Comparison of ENCODE assay signal across 15 mouse cellular contexts in genomic region chr7:145239736-145240505, GRCm38 (mm10). TPM values are rescaled to one million over a fixed set of nuclear protein-coding genes. Genes with fewer than 3 reads are reported as not detected.
DNase-seq lines count a peak whose midpoint lies in the region; ATAC-seq lines count a peak whose summit lies in the region.
"Had no signal": no experiment of that assay in that cellular context is flagged by ENCODE, and none has a peak within 500 bp of the region (broad histone marks: within the 10 kb centered on the region; RNA-seq: fewer than 3 reads in every experiment).

No protein-coding gene starts in this region.

- H3K36me3 ChIP-seq in kidney, embryonic 15.5 days: no peaks in the 10 kb centered on the region
- no peaks in the 10 kb centered on the region for H3K36me3 ChIP-seq in lung, embryonic 16.5 days (ENCODE audit: control insufficient read depth, insufficient read depth, low read length)
- no peaks in the 10 kb centered on the region for H3K36me3 ChIP-seq in midbrain, embryonic 14.5 days (ENCODE audit: control insufficient read depth, insufficient read depth, low read length)

- no peaks in the 10 kb centered on the region for H3K9me3 ChIP-seq in kidney, embryonic 15.5 days (replicated peaks)
- no peaks in the 10 kb centered on the region for H3K9me3 ChIP-seq in lung, embryonic 16.5 days (ENCODE audit: control insufficient read depth, low read length)
- H3K9me3 ChIP-seq in midbrain, embryonic 14.5 days (ENCODE audit: control insufficient read depth, low read length): no peaks in the 10 kb centered on the region

- 38% methylated on average over 8 of the region's 8 CpGs for WGBS in kidney, embryonic 15.5 days
- 47% methylated on average over 8 of the region's 8 CpGs for WGBS in lung, embryonic 16.5 days
- WGBS in midbrain, embryonic 14.5 days: 86% methylated on average over 8 of the region's 8 CpGs

- no peak overlapping the region for H3K4me3 ChIP-seq in kidney, embryonic 15.5 days (replicated peaks)
- H3K4me3 ChIP-seq in lung, embryonic 16.5 days (ENCODE audit: low read length): no peak overlapping the region
- no peak overlapping the region for H3K4me3 ChIP-seq in midbrain, embryonic 14.5 days (replicated peaks; ENCODE audit: low read depth, low read length)

- H3K9ac ChIP-seq in kidney, embryonic 15.5 days: no peak overlapping the region
- no peak overlapping the region for H3K9ac ChIP-seq in lung, embryonic 16.5 days (ENCODE audit: low read length)
- no peak overlapping the region for H3K9ac ChIP-seq in midbrain, embryonic 14.5 days (replicated peaks; ENCODE audit: low read length)
- H3K9ac ChIP-seq: liver, embryonic 14.5 days had no signal

- H3K4me1 ChIP-seq in kidney, embryonic 15.5 days: peaks cover 35% of the 10 kb centered on the region
- H3K4me1 ChIP-seq in lung, embryonic 16.5 days (replicated peaks; ENCODE audit: control insufficient read depth, insufficient read depth, low read length): peaks cover 17% of the 10 kb centered on the region
- 0 out of 2 replicates have a peak, but pooled peaks cover 3% of the 10 kb centered on the region for H3K4me1 ChIP-seq in midbrain, embryonic 14.5 days (ENCODE audit: control insufficient read depth, insufficient read depth, low read length)

- H3K4me2 ChIP-seq in kidney, embryonic 15.5 days: no peak overlapping the region
- H3K4me2 ChIP-seq in lung, embryonic 16.5 days (ENCODE audit: low read depth, low read length): no peak overlapping the region
- H3K4me2 ChIP-seq in midbrain, embryonic 14.5 days (ENCODE audit: low read length): no peak overlapping the region

- H3K27ac ChIP-seq in kidney, embryonic 15.5 days: 0 out of 2 replicates have a peak overlapping the region, but pooled peaks have one; percentile 39
- H3K27ac ChIP-seq in lung, embryonic 16.5 days (ENCODE audit: low read length): peak overlapping the region; percentile 49
- H3K27ac ChIP-seq in midbrain, embryonic 14.5 days (replicated peaks; ENCODE audit: low read depth, low read length): no peak overlapping the region
- H3K27ac ChIP-seq: liver, embryonic 14.5 days had no signal

- DNase-seq in cerebellum, adult 18-20 months: peak; percentile 72 to 77
- peak; percentile 85 for DNase-seq in cerebellum, adult 9-10 months
- no peak for DNase-seq in gastrocnemius, adult 18-20 months (ENCODE audit: low spot score)
- DNase-seq in midbrain, embryonic 14.5 days: no peak
- no peak for DNase-seq in yolk sac, embryonic 10.5 days (ENCODE audit: low spot score)
- DNase-seq: adrenal gland, postnatal 10 days; right cerebral cortex, postnatal 14 days had no signal

- ATAC-seq in kidney, embryonic 15.5 days (replicated peaks; ENCODE audit: low FRiP score): no peak
- ATAC-seq in lung, embryonic 16.5 days (ENCODE audit: low read depth): peak; percentile 53
- ATAC-seq in midbrain, embryonic 14.5 days (ENCODE audit: low FRiP score, low TSS enrichment): no peak
- ATAC-seq: intestine, embryonic 16.5 days; midbrain, embryonic 16.5 days had no signal

- H3K27me3 ChIP-seq in kidney, embryonic 15.5 days: no peaks in the 10 kb centered on the region
- no peaks in the 10 kb centered on the region for H3K27me3 ChIP-seq in lung, embryonic 16.5 days (ENCODE audit: control insufficient read depth, insufficient read depth, low read depth, low read length)
- H3K27me3 ChIP-seq in midbrain, embryonic 14.5 days (ENCODE audit: control insufficient read depth, insufficient read depth, low read length): no peaks in the 10 kb centered on the region

RNA-seq across cellular contexts. Expression of gene 1810010D01Rik, which starts 32.0 kb away (rescaled TPM):
- 0.56 TPM in 1 of 2 replicates, not detected in the other for polyA plus RNA-seq in kidney, embryonic 15.5 days (2015; fragmentation: Nextera tagmentation; extraction: Ambion mirVana)
- polyA plus RNA-seq in lung, embryonic 16.5 days (2015; fragmentation: Nextera tagmentation; extraction: Ambion mirVana): 0.43 TPM in 1 of 2 replicates, not detected in the other
- total RNA-seq in gastrocnemius, adult 18-20 months (2021): not detected
- 0.33 TPM in 1 of 2 replicates, not detected in the other for polyA plus RNA-seq in midbrain, embryonic 14.5 days (2014; fragmentation: Nextera tagmentation; extraction: Ambion mirVana)
- total RNA-seq: heart, postnatal 10 days; left cerebral cortex, postnatal 14 days had no signal
- polyA plus RNA-seq: embryonic facial prominence, embryonic 14.5 days had no signal

RNA-seq across cellular contexts. Expression of gene Tpcn2, which starts 43.9 kb away (rescaled TPM):
- polyA plus RNA-seq in kidney, embryonic 15.5 days (2015; fragmentation: Nextera tagmentation; extraction: Ambion mirVana): 8.8 and 9.7 TPM in 2 replicates
- 11.7 and 12.3 TPM in 2 replicates for polyA plus RNA-seq in lung, embryonic 16.5 days (2015; fragmentation: Nextera tagmentation; extraction: Ambion mirVana)
- total RNA-seq in gastrocnemius, adult 18-20 months (2021): 1 to 10 TPM; 1.0 TPM
- polyA plus RNA-seq in midbrain, embryonic 14.5 days (2014; fragmentation: Nextera tagmentation; extraction: Ambion mirVana): 0.70 and 1.4 TPM in 2 replicates

Comparison
In these comparisons a context has a peak if more than half of its experiments do, and no peak if none do; other contexts are left out.
1. DNase-seq: peak in cerebellum, adult 18-20 months (2 of 2) and cerebellum, adult 9-10 months (single experiment); none in gastrocnemius, adult 18-20 months (single experiment), midbrain, embryonic 14.5 days (single experiment) and yolk sac, embryonic 10.5 days (single experiment).